Mouse (Mus musculus) kidney, adult 8-10 months (tissue): ENCODE measurements around the gene Fndc3b.

Experiments
- DNase-seq, 2 experiments: peaks; one replicate each; pipeline ENCODE4 v3.0.0; 2022

Gene Fndc3b

DNA sequence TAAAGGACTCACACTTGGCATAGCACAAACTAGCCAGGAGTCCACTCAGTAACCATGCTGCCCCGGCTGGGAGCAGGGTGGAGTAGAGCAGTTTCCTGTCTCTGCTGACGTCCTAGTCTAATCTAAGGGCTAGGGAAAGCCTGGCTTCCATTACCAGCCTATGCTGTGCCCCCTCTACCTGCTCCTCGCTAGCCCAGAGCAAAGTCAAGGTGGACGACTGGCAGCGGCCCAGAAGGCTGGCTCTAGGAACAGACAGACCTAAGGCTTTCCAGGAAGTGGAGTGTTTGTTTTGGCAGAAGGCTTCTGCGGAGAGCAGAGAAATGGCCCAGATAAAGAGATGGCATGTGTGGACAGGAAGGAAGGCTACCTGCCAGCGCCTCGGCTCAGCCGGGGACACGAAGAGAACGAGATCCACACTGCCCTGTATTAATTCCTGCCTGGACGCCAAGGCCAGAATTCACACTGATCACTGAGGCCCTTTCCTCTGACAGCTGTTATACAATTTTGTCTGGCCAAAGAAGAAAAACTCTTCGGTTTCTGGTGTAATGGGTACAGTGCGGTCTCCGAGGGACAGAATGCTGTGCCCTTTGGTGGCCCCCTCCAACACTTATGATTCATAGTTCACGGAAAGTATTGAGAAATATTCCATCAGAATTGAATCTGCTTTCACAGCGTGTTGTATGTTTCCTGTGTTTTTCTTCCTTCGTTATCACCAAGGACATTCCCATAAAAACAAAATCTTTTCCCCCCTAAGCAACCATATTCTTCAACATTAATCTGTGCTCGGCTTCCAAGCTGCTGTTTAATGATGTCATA is 94.5 kb downstream of the Fndc3b start:
- DNase-seq, result peak; percentile 80 to 83

DNA sequence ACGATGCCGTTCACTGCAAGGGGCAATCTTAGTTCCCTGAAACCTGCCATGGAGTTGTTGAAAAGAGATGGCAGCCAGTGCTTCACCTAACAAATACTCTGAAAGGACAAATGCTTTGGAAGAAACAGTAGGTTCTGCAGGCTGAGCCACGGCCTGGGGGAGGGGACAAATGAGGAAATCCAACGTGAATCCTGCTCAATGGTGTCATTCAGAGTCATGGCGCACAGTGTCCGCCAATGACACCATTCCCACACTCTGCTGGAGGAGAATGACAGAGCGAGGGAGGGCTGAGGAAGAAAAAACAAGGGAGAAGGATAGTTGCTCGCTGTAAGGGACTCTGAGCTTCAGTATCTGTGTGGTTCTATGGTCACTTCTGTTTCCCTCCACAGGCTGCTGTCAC is 95.6 kb downstream of the Fndc3b start:
- DNase-seq, result no peak

DNA sequence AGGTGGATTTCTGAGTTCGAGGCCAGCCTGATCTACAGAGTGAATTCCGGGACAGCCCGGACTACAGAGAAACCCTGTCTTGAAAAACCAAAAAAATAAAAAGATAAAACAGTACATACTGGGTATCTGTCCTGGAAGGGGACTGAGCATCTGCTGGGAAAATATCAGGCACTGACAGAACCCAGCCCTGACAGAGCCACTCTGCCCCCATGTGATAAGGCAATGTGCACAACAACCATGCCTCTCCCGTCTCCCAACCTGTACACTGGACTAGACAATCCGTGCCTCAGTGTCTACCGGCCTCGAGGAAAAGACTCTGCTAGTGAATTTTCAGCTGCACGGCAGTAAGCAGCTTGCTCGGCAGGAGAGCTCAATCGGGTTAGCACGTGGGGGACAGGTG is 97.3 kb downstream of the Fndc3b start:
- no peak for DNase-seq

DNA sequence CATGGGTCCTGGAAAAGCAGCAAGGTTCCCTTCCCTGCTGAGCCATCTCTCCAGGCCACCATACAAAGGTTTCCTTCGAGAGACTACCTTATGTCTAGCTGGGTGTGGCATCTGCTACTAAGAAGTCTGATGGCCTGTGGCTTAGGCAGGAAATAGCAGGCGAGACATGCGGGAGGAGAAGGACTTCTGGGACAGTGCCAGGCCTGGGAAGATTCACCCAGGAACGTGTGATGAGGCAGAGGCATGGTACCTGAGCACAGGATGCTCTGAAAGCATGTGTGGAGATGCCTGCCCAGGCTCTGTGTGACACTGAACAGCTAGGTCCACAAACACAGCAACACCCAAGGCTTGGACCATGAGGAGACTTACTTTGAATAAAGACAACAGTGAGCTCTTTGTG is 98.1 kb downstream of the Fndc3b start:
- DNase-seq, result no peak

DNA sequence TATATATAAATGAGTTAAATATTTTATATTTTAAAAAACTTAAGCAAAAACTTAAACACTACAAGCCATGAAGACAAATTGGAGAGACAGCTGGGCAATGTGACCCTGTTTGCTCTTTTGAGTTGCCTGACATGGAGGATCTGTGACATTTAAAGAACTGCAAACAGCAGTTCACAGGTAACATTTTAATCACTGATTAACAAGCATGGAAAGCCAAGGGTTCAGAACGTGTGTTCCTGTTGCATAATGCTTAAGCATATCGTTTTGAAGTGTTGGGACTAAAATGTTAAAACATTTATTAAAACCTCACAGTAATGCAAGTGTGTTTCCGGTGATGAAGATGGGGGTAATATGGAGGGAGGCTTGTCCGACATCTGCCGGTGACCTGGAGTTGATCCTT is 99.1 kb downstream of the Fndc3b start:
- DNase-seq, result peak in 1 of 2 experiments; percentile 45

DNA sequence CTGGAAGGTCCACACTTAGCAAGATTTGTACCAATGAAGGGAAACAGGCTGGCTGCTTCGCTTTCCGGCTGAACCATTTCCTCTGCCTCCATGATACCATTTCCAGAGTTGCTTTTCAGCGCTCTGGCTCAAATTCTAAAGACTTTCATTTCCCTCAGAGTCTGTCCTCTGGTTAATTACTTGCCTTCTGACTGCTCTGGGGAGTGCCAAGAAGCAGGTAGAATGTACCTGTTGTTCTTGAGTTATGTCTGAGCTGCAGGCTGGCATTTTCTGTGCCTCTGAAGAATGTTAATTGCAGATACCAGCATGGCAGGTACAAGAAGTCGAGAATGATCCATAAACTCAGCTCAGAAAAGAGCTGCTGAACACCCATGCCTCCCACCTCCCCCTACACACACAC is 100.6 kb downstream of the Fndc3b start:
- peak in 1 of 2 experiments; percentile 56 for DNase-seq

DNA sequence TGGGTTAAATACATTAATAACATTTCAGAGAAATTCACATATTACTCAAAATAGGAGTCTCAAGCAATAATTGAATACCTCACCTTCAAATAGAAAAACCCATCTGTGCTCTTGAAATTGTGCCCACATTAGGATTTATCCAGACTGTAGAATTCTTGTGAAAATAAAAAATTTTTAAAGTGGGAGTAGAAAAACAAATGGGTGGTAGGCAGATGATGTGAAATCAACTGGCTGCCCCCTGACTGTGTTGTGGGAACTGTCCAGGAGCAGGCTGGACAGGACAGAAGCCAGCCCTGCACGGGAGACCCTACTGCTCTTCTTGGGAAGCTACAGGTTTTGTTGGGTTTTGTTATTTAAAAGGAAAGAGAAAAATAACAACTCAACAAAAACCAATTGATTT is 101.0 kb downstream of the Fndc3b start:
- no peak for DNase-seq

DNA sequence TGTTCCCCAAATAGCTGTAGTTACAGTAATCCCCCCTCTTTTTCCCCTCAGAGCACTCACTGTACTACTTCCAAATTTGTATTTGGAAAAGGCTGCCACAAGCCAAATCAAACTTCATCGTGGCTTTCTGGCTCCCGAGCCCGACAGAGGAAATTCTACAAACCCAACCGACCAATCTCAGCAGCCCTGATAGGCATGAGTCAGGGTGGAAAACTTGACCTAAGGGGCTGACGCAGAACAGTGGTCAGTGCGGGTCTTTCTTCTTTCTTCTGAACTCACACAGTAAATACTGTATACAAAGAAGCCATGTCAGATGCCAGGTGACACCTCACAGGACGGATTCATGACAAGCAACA is 103.3 kb downstream of the Fndc3b start:
- no peak for DNase-seq

DNA sequence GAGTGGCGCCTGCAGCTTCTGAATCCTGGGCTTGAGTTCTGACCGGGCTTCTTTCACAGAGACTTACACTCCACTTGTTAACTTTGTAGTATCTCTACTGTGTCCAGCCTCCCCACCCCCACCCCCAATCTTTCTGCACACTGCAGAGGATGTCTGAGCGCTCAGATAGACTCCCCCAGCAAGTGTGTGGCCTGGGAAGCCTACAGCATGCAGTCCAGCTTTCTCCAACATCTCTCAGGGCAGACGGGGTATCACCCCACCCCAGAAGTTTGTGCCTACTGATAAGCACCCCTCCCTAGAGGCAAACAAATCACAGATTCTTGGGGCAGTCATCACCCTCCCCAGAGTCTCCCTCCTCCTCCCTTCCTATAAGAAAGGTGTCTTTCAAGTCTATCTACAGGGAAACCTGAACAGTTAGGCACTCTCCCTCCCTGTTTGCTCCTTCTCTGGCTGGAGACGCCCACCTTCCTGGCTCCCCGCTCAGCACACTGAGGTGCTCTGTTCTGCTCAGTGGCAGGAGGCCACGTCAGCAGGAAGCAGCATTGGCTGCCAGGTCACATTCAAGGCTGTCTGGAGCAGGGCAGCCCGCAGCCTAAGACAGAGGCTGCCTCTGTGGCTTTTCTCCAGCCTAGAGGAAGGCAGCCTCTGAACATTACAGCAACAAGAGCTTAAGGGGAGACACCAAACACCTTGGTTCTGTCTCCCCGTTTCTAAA is 103.9 kb downstream of the Fndc3b start:
- DNase-seq, result peak; percentile 50 to 55

DNA sequence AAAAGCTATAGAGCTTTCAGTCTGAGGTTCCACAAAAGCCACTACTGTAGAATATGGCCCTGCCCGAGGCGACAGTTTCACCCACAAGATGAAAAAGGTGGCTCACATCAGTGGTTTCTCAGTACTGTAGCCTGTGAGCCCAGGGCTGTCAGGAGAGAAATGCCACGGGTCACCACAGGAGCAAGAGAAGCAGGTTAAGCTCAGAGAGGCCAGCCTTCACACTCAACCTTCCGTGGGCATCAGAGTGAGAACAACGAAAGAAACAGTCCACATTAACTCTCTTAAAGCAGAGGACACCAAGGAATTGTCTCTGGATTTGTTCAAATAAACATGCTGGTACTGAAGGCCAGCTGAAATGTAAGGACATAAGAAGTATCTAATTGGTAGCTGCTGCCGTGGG is 104.5 kb downstream of the Fndc3b start:
- no peak for DNase-seq

DNA sequence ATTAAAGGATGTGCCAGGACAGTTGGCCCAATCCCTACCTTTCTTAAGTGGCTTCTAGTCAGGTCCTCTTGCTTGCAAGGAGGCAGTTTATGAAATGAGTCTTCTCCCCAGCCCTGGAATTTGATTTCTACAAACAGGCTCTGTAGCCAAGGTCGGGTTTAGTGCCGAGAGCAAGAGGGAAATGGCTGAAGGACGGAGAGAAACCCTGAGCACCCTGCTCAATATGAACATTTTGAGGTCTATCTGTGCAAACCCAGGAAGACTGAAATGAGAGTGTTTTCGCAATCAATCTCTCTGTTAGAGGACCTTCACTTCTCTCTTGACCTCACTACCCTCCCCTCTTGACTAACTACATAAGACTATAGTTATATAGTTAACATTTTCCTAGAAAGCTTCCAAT is 105.5 kb downstream of the Fndc3b start:
- no peak for DNase-seq

DNA sequence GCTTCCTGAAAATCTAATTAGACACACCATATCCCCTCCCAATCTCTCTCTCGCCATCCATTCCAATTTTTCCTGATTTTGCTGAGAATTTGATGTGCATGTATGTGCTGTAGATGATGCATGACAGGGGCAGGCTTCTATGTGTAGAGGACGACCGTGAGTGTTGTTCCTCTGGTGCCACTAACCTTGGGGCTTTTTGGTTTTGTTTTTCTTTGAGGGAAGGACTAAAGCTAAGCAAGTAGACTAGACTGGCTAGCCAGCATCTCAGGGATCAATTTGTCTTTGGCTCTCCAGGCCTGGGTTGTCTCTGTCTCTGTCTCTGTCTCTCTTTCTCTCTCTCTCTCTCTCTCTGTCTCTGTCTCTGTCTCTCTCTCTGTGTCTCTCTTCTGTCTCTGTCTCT is 106.0 kb downstream of the Fndc3b start:
- no peak for DNase-seq

DNA sequence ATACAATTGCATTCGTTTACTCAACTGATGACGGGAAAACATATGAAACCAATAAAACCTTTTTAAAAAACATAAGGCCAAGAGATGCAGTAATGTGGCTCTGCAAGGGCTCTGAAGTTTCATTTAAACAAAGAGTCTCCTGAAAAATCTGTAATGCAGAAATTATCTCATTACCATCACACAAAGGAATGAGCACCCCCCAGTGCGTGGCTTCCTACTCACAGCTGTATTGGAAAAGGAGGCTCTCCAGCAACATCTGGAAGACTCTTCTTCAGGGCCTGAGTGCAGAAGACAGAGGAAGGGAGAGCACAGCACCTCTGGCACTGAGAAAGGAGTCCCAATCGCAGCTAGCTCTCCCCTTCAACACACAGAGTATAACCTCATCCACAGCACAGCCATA is 106.5 kb downstream of the Fndc3b start:
- no peak for DNase-seq

DNA sequence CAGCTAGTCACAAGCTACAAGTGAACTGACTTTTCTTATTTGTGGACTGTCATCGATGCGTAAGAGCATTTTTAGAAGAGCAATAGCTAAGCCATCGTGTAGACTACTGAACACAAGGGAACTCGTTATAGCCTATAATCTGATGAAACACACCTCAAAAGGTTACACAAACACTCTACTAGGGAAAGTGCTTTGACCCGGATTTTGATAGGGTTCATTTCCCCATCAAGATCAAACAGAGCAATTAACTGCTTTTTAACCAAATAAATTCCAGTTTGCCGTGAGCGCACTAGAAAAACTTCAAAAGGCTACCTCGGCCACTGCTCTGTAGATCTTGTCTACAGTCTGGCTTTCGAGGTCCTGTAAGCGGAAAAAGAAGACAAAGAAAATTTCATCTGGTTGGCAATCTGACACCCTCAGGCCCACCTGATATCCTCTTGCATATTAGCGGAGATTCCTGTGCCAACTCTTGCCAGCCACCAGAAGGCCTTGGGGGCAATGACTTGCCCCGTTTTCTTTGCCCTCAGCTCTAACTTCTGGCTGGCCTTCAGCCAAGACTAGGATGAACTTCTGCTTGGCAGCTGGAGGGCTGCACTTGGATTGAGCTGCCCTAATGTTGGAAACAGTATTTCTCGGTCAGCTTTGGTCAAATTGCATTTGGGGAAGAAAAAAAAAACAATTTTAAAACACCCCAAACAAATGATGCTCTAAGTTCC is 107.0 kb downstream of the Fndc3b start:
- DNase-seq, result peak; percentile 73 to 79

DNA sequence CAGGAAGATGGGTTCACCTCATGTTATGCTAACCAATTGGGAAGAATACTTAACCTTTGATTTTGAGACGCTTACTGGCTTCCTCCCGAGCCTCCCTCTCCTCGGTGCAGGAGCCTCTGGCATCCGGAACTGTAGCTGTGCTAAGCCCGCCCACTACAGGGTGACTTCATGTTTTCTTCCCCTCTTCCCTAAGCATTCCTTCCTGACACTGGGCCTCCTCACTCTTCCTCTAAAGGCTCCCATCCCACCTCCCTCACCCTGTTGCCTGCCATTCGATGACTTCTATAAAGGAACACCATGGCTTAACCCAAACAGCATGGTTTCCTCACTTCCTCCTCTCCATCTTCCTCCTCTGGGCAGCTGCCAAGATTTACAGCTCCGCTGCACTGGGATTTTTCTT is 110.5 kb downstream of the Fndc3b start:
- no peak for DNase-seq

DNA sequence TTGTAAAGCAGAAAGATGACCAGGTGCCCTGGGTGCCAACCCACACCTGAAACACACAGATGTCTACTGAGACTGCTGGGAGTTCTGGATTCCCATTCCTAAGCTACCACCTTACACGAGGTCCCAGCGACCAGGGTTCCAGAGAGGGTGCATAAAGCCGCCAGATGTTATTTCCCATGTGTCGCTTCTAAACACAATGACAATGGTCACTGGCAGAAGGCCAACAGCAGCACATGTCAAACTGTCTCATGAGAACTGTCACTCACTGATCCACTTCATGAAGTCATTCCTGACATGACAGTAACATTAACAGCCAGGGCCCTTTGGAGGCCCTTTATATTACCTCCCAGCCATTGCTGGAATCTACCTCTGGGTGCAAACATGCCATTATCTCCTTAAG is 110.9 kb downstream of the Fndc3b start:
- no peak for DNase-seq

DNA sequence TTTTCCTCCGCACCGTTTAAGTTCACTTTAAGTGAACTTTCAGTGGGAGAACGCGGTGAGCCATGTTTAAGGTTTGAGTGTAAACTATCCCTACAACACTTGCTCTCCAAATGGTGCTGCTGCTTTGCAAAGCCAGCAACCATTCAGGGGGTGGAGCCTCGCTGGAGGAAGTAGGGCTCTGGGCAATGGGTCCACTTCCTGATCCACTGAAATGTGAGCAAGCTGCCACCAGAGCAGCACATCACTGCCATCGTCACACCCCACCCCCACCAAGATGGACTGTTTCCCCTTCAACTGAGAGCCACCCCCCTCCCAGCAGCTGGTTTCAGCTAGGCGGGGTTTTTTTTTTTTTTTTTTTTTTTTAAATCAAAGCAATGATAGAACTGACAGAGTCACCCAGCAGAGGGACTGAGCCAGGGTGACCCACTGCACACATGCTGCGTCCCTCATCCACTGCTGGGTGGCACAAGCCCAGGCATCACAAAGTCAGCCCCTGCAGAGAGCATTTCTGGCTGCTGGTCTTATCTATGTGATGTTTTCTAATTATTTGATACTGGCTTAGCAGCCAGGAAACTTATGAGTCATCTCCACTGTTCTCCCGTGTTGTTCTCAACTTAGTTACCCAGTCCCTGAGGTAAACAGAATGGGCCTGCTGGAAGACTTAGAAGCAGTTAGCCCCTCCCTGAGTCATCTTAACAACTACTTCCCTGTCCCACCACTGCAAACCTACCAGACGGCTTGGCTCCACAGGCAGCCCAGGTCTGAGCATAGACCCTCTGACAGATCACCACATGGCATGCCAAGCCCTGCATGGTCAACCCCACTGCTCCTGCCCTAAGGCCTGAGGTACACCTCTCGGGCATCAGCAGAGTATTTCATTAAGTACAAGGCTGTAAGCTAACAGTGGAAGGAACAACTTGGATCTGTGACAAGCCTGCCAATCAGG is 112.4 kb downstream of the Fndc3b start:
- no peak for DNase-seq

DNA sequence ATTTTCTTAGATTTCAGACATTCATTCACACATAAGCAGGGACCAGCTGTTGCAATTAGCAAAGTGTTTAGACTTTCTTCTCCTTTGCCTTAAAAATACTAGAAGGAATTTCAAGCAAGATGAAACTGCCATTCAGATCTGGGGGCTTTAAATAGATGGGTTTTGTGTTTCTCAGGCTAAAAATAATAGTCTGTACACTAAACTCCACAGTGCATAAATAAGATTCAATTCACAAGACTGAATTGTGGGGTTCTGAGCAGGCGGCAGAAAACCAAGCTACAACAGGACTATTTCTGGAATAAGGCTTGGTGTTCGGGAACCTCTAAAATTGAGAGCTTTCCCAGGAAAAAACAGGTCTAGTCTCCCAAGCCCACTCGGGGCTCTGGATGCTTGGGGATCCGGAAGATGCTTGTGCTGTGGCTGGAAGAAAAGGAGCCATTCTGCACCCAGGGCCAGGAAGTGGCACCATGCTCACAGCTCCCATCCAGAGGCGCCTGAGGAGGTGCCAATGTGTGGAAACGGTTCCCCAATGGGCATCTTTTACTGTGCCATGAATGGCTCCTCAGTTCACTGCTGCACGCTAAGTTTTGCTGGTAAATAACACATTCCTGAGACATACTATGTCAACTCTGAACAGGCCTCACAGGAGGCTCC is 117.5 kb downstream of the Fndc3b start:
- no peak for DNase-seq

DNA sequence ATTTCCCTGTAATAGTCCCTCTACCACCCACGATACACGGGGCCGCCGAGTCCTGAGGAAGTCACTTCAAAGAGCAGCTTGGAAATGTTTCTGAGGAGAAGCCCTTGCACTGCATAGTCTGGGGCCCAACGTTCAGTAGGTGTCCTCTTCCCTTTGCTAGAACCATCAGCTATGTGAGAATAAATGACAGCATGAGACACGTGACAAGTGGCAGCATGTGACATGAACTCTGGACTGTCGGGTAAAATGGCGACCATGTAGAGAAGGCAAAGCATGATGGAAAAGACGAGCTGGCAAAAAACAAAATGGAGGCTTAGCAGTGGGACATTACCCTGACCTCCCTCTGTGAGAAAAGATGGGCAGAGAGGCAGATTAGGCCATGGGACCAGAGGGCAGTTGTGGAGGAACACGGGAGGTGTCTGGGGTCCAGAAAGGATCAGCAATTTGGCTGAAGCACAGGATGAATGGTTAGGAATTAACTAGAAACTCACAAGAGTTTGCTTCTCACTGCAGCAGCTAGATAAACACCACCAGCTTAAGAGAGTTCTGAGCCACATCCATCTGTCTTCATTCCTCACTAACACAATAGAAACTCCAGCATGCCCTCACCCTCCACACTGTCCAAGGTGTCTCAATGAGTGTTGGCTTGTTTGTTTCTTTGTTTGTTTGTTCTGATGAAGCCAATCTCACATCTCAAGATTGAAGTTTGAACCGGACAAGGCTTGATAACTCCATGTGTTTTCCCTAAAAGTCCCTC is 118.2 kb downstream of the Fndc3b start:
- DNase-seq, result peak; percentile 65 to 79

DNA sequence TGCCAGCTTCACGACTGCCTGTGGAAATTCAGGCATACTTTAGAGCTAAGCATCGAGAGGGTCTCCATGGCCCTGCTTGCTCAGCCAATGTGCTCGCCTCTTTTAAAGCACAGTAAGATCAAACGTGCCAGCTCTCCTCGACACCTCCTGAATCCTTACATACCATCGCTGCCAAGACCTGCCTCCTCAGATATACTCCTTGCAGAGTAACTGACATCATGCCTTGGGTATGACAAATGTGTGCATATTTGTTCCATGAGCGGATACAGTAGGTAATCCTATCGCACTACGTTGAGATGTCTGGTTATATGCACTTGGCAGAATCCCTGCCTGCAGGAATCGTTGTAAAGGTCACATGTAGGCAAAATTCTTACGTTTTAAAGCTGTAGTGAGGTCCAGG is 120.3 kb downstream of the Fndc3b start:
- no peak for DNase-seq

DNA sequence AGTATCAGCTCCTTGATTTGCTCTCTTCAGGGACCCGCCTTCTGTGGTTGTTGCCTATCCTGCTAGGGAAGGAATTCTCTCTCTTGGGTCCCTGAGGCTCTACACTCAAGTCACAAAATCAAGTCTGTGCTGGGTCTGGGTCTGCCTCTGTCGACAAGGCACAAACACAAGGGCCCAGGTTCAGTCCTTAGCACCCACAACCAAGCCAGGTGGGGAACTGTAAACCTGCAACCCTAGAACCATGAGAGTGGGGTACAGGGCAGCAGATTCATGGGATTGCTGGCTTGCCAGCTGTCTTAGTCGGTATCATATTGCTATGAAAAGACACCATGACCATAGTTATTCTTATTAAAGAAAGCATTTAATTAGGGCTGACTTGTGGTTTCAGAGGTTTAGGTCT is 121.8 kb downstream of the Fndc3b start:
- DNase-seq, result no peak
